Mouse (Mus musculus): ENCODE measurements around the gene Cadm3.

Gene Cadm3

DNA sequence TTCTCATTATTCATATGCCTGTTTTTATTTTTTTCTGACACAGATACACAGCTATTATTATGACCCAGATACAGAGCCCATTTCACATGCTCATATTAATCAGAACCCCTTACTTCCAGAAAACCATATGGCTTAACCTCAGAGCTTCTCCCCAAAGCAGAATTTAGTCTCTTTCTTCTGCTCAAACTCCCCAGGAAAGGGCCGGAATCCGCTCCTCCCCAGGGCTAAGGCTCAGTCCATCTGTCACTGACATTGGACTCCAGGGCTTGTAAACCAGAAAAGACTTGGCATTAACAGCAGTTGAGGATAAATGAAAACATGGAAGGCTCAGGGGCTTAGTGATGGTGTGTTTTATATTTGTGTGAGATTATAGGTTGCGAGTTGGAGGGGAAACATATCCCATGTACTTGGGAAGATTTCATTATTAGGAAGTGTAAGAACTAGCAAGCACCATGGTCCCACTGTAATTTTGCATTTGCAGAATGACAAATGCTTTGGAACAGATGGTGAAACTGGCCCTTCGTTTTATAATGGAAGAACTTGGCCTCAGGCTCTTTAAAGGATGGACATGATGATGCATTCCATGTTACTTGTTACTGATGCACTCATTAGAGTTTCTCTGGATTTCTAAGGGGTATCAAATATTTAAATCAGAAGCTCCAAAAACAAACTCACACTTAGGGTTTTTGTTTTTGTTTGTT is 7.8 kb downstream of the Cadm3 start:
- in situ Hi-C loops (cut with MboI, MseI), result no loop called here

DNA sequence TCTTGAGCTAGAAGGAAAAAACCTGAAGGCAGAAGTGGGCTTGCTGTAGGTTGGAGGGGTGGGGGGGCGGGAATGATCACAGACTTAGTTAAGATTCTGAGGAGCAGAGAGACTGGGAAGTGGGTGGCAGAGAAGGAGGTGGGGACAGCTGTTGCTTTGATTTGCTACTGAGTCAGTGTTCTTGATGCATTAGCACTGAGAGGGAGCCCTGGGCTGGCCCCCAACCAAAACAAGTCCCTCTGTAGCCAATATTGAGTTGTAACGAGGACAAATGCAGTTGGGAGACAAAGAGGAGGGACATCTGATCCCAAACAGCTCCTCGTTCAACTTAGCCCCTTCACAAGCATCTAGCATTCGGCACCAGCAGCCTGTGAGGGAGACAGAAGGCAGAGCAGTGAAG is 9.7 kb downstream of the Cadm3 start:
- in situ Hi-C loops (cut with MboI, MseI), result no loop called here

DNA sequence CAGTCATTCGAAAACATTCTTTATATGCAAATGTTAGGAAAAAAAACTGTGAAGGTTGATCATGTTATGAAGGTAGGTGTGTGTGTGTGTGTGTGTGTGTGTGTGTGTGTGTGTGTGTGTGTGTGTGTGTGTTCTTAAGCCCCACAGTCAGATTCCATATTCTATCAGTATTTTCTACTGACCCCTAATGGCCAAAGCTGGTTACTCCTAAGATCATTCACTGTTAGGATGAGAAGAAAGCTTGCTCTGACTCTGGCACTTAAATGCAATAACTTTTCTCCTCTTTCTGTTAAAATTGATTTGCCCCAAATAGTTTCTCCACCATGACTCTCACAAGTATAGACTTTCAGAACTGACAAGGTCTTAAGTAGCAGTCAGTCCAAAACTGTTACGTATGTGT is 10.8 kb downstream of the Cadm3 start:
- in situ Hi-C loops (cut with MboI, MseI), result no loop called here

- in situ Hi-C loops (cut with MboI, MseI), result no loop called here
These were observed 12.2 kb downstream of the Cadm3 start for GRCm38 (mm10) chr1:173355107-173355846.

- in situ Hi-C loops (cut with MboI, MseI), result no loop called here
These were observed 17.0 kb downstream of the Cadm3 start, which contains the start of gene Aim2 for GRCm38 (mm10) chr1:173350372-173350957. Gene Aim2 (plus strand): TSS chr1:173350879.

DNA sequence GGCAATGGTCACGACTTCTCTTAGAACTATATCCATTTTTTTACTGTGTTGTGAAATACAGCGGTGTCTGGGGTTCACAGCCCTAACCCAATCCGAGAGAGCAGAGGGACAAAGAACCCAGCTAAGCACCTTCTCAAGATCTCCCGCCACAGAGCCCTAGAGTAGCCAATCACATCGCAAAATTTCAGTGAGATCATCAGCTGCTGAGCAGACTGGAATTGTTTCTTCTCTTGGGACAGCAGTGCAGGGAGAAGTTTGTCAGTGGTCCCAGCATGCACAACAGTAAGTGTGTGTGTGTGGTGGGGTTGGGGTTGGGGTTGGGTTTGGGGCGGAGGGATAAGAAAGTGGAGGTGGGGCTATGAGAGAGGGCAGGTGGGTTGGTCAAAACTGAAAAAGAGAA is 17.5 kb downstream of the Cadm3 start:
- in situ Hi-C loops (cut with MboI, MseI), result no loop called here

DNA sequence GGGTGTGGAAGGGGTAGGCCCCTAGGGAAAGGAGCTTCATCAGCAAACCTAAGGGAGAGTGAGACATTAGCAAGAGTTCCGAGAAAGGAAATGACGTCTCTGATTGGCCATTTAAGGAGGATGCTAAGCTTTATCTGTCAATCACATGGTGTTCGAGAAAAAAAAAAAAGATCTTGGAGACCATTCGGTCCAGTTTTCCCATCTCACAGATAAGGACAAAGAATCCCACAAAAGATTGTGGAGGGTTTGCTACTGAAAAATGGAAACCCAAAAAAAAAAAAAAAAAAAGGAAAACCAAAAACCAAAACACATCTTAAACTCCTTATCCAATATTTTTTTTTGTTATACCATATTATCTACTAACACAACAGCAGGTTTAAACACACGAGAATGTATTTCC is 18.3 kb downstream of the Cadm3 start:
- in situ Hi-C loops (cut with MboI, MseI), result no loop called here

- in situ Hi-C loops (cut with MboI, MseI), result no loop called here
These were observed 19.0 kb downstream of the Cadm3 start for GRCm38 (mm10) chr1:173348527-173348926.

DNA sequence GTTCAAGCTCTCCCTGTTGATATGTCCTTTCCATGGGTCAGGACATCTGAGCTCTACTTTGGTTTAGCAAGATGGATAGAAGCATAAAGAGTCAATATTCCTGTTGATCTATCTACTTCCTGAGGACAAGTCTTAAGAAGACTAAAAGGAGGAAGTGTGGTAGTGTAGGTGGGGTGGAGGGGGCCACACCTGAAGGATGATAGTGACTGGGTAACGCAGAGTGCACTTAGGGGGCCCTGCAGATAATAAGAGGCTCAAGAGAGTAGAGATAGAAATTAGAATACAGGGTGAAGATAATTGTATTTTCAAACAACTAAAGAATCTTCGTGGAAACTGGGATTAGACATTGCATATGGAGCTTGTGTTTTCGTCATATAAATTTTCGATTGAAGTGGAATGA is 22.4 kb downstream of the Cadm3 start:
- in situ Hi-C loops (cut with MboI, MseI), result no loop called here

GRCm38 (mm10) chr1:173343934-173344333 is 23.6 kb downstream of the Cadm3 start:
- in situ Hi-C loops (cut with MboI, MseI), result no loop called here

GRCm38 (mm10) chr1:173342425-173342824 is 25.1 kb downstream of the Cadm3 start:
- in situ Hi-C loops (cut with MboI, MseI), result no loop called here

- in situ Hi-C loops (cut with MboI, MseI), result loop anchor here (5.0 to 10.0 kb wide), 2 partner anchors 53 to 1125 kb away; no protein-coding TSS in a partner anchor
These were observed 28.0 kb downstream of the Cadm3 start for GRCm38 (mm10) chr1:173339543-173339942.

- in situ Hi-C loops (cut with MboI, MseI), result loop anchor here (5.0 to 10.0 kb wide), 2 partner anchors 55 to 1128 kb away; no protein-coding TSS in a partner anchor
These were observed 30.5 kb downstream of the Cadm3 start for GRCm38 (mm10) chr1:173337008-173337407.

DNA sequence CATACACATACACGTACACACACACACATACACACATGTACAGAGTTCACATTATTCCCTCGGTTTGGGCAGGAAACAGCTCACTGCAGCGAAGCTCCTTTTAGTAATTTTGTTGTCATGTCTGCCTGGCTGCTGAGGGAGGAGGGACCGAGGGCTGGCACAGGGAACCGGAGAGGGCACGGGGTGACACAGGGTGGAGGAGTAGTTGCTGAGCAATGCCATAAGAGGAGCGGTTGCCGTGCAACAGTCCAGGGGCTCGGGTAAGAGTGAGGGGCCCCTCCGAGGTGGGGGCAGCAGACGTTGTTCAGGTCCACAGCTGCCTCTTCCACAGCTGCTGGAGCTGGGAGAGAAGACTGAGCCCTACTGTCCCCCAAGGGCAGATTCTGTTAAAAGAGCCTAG is 31.6 kb downstream of the Cadm3 start:
- in situ Hi-C loops (cut with MboI, MseI), result loop anchor here (5.0 to 10.0 kb wide), 2 partner anchors 56 to 1129 kb away; no protein-coding TSS in a partner anchor

- in situ Hi-C loops (cut with MboI, MseI), result loop anchor here (10.0 kb wide), 1 partner anchor 1131 kb away; no protein-coding TSS in a partner anchor
These were observed 33.9 kb downstream of the Cadm3 start, which contains the start of gene Ackr1 for GRCm38 (mm10) chr1:173333312-173334253. Gene Ackr1 (minus strand): TSS chr1:173333750.

DNA sequence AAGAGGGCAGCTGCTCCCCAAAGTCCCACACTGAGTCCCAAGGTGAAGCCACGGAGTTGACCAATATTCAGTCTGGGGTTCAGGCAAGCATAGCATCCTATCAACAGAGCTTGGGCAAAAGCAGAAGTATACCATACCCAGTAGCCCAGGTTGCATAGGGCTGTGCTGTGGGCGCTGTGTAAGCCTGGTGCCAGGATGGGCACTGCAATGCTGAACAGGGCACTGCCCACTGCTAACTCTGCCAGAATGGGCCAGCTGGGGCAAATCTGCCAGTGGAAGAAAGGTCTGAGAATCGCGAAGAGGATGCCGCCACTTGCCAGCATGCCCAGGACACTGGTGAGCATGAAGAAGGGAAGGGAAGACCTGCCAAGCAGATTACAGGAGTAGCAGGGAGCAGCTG is 35.1 kb downstream of the Cadm3 start:
- in situ Hi-C loops (cut with MboI, MseI), result loop anchor here (10.0 kb wide), 1 partner anchor 1132 kb away; no protein-coding TSS in a partner anchor

DNA sequence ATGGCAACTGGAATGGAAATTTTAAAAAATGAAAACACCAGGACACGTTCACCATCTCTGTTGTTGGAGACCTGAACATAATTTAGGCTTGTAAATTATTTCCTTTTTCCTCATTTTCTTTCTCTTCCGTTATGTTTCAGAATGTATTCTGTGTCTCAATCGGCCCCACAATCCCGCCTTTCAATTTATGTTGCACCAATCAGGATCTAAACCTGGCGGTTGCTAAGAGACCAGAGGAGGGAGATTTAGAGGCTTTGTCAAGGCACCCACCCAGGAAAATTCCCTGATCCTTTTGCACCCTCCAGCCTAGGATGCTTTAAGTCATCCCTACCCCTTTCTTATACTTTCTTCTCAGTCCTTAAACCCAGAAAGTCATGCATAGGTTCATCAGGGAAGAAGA is 37.8 kb downstream of the Cadm3 start:
- in situ Hi-C loops (cut with MboI, MseI), result loop anchor here (10.0 kb wide), 1 partner anchor 1135 kb away; no protein-coding TSS in a partner anchor

DNA sequence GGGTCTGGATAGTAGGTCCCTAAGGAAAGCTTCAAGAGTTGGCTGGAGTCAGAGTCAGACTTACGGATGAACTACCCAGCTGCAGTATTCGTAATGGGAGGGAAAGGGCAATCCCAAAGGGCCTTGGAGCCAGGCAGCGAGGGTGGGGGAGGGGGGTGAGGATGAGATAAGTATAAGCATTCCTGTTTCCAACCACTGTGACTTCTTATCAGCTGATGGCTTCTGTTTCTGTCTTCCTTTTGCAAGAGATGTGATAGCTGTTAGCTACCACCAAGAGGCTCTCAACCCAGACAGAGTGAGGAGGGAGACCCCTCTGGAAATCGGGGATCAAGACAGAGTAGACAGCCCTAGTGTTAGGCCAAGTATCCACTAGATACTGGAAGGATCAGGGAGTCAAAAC is 38.3 kb downstream of the Cadm3 start:
- in situ Hi-C loops (cut with MboI, MseI), result no loop called here

DNA sequence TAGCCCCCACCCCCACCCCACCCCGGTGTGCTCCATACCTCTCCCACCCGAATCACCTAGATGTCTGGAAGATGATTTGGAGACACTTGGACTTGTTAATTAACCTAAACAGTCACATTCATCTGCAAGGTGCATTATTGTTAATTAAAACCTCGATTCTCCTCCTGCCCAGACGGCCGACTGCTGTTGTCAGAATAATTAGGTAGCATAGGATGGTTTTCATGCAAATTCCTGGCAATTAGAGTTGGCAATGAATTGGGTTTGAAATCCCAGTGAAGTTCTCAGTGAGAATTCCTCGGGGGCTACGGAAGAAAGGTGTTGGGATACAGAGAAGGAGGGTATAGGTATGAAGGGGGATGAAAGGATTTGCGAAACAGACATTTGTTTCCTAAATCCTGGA is 39.0 kb downstream of the Cadm3 start:
- in situ Hi-C loops (cut with MboI, MseI), result no loop called here

- in situ Hi-C loops (cut with MboI, MseI), result no loop called here
These were observed 40.9 kb downstream of the Cadm3 start for GRCm38 (mm10) chr1:173326552-173326951.

DNA sequence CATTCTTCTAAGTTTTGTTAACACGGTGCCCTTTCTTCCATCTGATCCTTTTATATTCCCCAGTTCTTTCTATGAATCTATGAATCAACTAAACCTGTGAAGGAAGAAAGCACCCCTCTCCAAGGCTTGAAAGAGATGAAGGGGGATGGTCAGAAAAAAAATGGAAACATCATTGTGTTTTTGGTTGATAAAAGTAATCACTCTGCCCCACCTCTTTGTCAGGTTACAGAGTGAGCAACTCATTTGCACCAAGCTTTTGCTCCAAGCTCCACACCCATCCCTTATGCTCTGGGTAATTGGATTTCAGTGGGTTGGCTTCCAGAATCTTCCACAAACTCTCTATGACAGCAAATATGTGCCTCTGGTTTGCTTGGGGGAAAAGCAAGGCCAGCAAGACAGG is 42.1 kb downstream of the Cadm3 start:
- in situ Hi-C loops (cut with MboI, MseI), result no loop called here

All from T-helper 1 cell (primary cell).